Mouse (Mus musculus): ENCODE results near the gene Alg11. TPM values are rescaled to one million over a fixed set of nuclear protein-coding genes. Genes with fewer than 3 reads are reported as not detected.

Alg11 gene
- polyA plus RNA-seq, 1 experiment from 2014 or later: 47.2 TPM

GRCm38 (mm10) chr8:22091568-22091967 lies 31.0 kb downstream of the Alg11 start:
- Histone ChIP-seq H3K27me3 (no peaks in the 10 kb centered on the region), H3K4me3 (no peak overlapping the region), H3K36me3 (no peaks in the 10 kb centered on the region), H3K9me3 (no peaks in the 10 kb centered on the region), H3K9ac (no peak overlapping the region), H3K4me2 (replicated peaks) (no peak overlapping the region), H3K27ac (no peak overlapping the region), H3K4me1 (no peaks in the 10 kb centered on the region)
- ATAC-seq (ENCODE audit: low FRiP score, low read depth): no peak
- 41% methylated on average over 8 of the region's 8 CpGs for WGBS

DNA sequence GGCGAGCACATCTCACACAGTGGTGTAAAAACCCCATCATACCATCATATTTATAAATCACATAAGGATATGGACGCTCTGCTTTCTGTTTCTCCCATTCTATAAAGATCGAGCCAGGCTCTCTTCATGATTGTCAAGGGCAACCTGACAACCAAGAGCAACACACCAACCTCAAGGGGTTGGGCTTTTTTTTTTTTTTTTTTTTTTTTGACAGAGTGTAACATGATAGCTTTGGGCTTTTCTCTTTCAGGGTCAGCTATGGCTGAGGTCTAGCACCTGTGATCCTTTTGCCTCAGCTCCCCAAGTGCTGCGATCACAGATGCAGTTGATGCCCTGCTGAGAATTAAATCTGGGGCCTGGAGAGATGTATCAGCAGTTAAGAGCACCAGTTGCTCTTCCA lies 46.5 kb downstream of the Alg11 start:
- H3K4me3 ChIP-seq: no peak overlapping the region
- H3K36me3 ChIP-seq: no peaks in the 10 kb centered on the region
- WGBS: 72% methylated on average over 4 of the region's 4 CpGs
- no peak overlapping the region for H3K27ac ChIP-seq
- no peaks in the 10 kb centered on the region for H3K27me3 ChIP-seq
- no peaks in the 10 kb centered on the region for H3K9me3 ChIP-seq
- no peak overlapping the region for H3K4me2 ChIP-seq (replicated peaks)
- no peaks in the 10 kb centered on the region for H3K4me1 ChIP-seq
- ATAC-seq (ENCODE audit: low FRiP score, low read depth): no peak
- no peak overlapping the region for H3K9ac ChIP-seq

Other genes with a start within 250 kb of the Alg11 start
- not detected in 2 replicates for gene Defb50, start 237.2 kb upstream of the Alg11 start, polyA plus RNA-seq (2015; fragmentation: Nextera tagmentation; extraction: Ambion mirVana)
- 1.3 TPM in 1 of 2 replicates, not detected in the other for gene Defb2, start 220.8 kb upstream of the Alg11 start, polyA plus RNA-seq (2015; fragmentation: Nextera tagmentation; extraction: Ambion mirVana)
- not detected in 2 replicates for gene Defb10, start 201.8 kb upstream of the Alg11 start, polyA plus RNA-seq (2015; fragmentation: Nextera tagmentation; extraction: Ambion mirVana)
- gene Defb9, start 175.3 kb upstream of the Alg11 start, polyA plus RNA-seq (2015; fragmentation: Nextera tagmentation; extraction: Ambion mirVana): not detected in 2 replicates
- not detected in 2 replicates for gene Defb11, start 154.3 kb upstream of the Alg11 start, polyA plus RNA-seq (2015; fragmentation: Nextera tagmentation; extraction: Ambion mirVana)
- gene Defb15, start 128.0 kb upstream of the Alg11 start, polyA plus RNA-seq (2015; fragmentation: Nextera tagmentation; extraction: Ambion mirVana): not detected in 2 replicates
- not detected in 2 replicates for gene Defb35, start 122.4 kb upstream of the Alg11 start, polyA plus RNA-seq (2015; fragmentation: Nextera tagmentation; extraction: Ambion mirVana)
- not detected in 2 replicates for gene Defb13, start 114.0 kb upstream of the Alg11 start, polyA plus RNA-seq (2015; fragmentation: Nextera tagmentation; extraction: Ambion mirVana)
- not detected in 2 replicates for gene Fam90a1a, start 102.0 kb upstream of the Alg11 start, polyA plus RNA-seq (2015; fragmentation: Nextera tagmentation; extraction: Ambion mirVana)
- gene Ccdc70, start 90.9 kb upstream of the Alg11 start, polyA plus RNA-seq (2015; fragmentation: Nextera tagmentation; extraction: Ambion mirVana): not detected in 2 replicates
- gene Atp7b, start 416 bp upstream of the Alg11 start, polyA plus RNA-seq (2015; fragmentation: Nextera tagmentation; extraction: Ambion mirVana): 0.65 and 0.83 TPM in 2 replicates
- 0.08 and 0.22 TPM in 2 replicates for gene Nek5, start 64.3 kb downstream of the Alg11 start, polyA plus RNA-seq (2015; fragmentation: Nextera tagmentation; extraction: Ambion mirVana)
- gene Nek3, start 105.7 kb downstream of the Alg11 start, polyA plus RNA-seq (2015; fragmentation: Nextera tagmentation; extraction: Ambion mirVana): 5.7 and 6.0 TPM in 2 replicates
- 44.0 and 45.1 TPM in 2 replicates for gene Ckap2, start 125.1 kb downstream of the Alg11 start, polyA plus RNA-seq (2015; fragmentation: Nextera tagmentation; extraction: Ambion mirVana)
- gene Vps36, start 132.1 kb downstream of the Alg11 start, polyA plus RNA-seq (2015; fragmentation: Nextera tagmentation; extraction: Ambion mirVana): 35.0 and 37.9 TPM in 2 replicates
- 9.7 and 12.1 TPM in 2 replicates for gene Thsd1, start 166.6 kb downstream of the Alg11 start, polyA plus RNA-seq (2015; fragmentation: Nextera tagmentation; extraction: Ambion mirVana)
- gene Tpte, start 222.7 kb downstream of the Alg11 start, polyA plus RNA-seq (2015; fragmentation: Nextera tagmentation; extraction: Ambion mirVana): not detected in 2 replicates

Data from limb, embryonic 13.5 days (tissue).